Mouse (Mus musculus) kidney, adult 2 months (tissue): ENCODE results near the gene D7Ertd443e.

Source experiments
- CTCF ChIP-seq: fragments of 200-500 bp; conservative IDR thresholded peaks from 2 replicates; pipeline ENCODE4 v1.5.1; 2011; ENCODE audit warnings: low read depth, mild to moderate bottlenecking, control low read depth, low read length, moderate library complexity, mixed read lengths; ENCODE audit not compliant: insufficient read depth, insufficient read length
- POLR2A ChIP-seq: fragments of 200-500 bp; IDR thresholded peaks from one replicate; pipeline ENCODE4 v1.6.1; 2011; ENCODE audit warnings: low read depth, low read length, control low read depth

- TF ChIP-seq CTCF (no peak), POLR2A (no peak)
Measured at GRCm38 (mm10) chr7:134342202-134342601, 43.3 kb downstream of the D7Ertd443e start.
